Mouse (Mus musculus) MEL (cell line): ENCODE measurements around the gene Pecam1. TPM values are rescaled to one million over a fixed set of nuclear protein-coding genes. Genes with fewer than 3 reads are reported as not detected.

Source experiments
- DNase-seq: peaks from one replicate; pipeline ENCODE4 v3.0.0; 2011; ENCODE audit warnings: low read depth, low spot score
- H3K27ac ChIP-seq: 2 replicates; pipeline ENCODE4 v1.5.1; 2012; ENCODE audit warnings: low read depth, mild to moderate bottlenecking, control low read depth, low read length, moderate library complexity; ENCODE audit not compliant: control insufficient read depth
- H3K27me3 ChIP-seq, 2 experiments: fragments of 150-350 bp in 1 of 2; sonication (generic) in 1 of 2; 2 replicates each; pipeline ENCODE4 v1.6.1; 2012; ENCODE audit warnings: low read length in 2 of 2, mild to moderate bottlenecking in 2 of 2, improper control_type of control experiment in 1 of 2, moderate library complexity in 1 of 2; ENCODE audit not compliant: insufficient read depth in 2 of 2, control insufficient read depth in 1 of 2
- H3K36me3 ChIP-seq, 2 experiments: 2 replicates each; pipeline ENCODE4 v1.6.1; 2012 to 2014; ENCODE audit warnings: low read length in 2 of 2, improper control_type of control experiment in 1 of 2, inconsistent platforms in 1 of 2, mild to moderate bottlenecking in 1 of 2; ENCODE audit not compliant: insufficient read depth in 2 of 2, control insufficient read depth in 1 of 2
- H3K4me1 ChIP-seq, 2 experiments: fragments of 150-350 bp in 1 of 2; sonication (generic) in 1 of 2; 2 replicates each; pipeline ENCODE4 v1.6.1; 2012; ENCODE audit warnings: low read length in 2 of 2, improper control_type of control experiment in 1 of 2, mild to moderate bottlenecking in 1 of 2; ENCODE audit not compliant: insufficient read depth in 2 of 2, control insufficient read depth in 1 of 2
- H3K4me3 ChIP-seq, 2 experiments: fragments of 150-350 bp in 1 of 2; sonication (generic) in 1 of 2; 2 replicates each; pipeline ENCODE4 v1.5.1; 2012; ENCODE audit warnings: low read depth in 2 of 2, low read length in 2 of 2, mild to moderate bottlenecking in 2 of 2, moderate library complexity in 2 of 2, control low read depth in 1 of 2, improper control_type of control experiment in 1 of 2; ENCODE audit not compliant: control insufficient read depth in 1 of 2, insufficient read depth in 1 of 2
- H3K79me2 ChIP-seq: 2 replicates; pipeline ENCODE4 v1.6.1; 2012; ENCODE audit warnings: mild to moderate bottlenecking, low read length, moderate library complexity; ENCODE audit not compliant: control insufficient read depth, poor library complexity, insufficient read depth
- H3K9ac ChIP-seq: 2 replicates; pipeline ENCODE4 v1.6.1; 2012; ENCODE audit warnings: low read depth, mild to moderate bottlenecking, control low read depth, low read length, moderate library complexity; ENCODE audit not compliant: control insufficient read depth, poor library complexity, severe bottlenecking
- H3K9me3 ChIP-seq: fragments of 150-350 bp; sonication (generic); replicated peaks from 2 replicates; pipeline ENCODE4 v1.6.1; 2012; ENCODE audit warnings: mild to moderate bottlenecking, low read length, improper control_type of control experiment, moderate library complexity; ENCODE audit not compliant: insufficient read depth
- CHD1 ChIP-seq: IDR thresholded peaks from 2 replicates; pipeline ENCODE4 v1.6.1; 2012; ENCODE audit warnings: low read depth, mild to moderate bottlenecking, inconsistent platforms, low read length, improper control_type of control experiment
- CTCF ChIP-seq, 3 experiments: IDR thresholded peaks in 2 of 3; conservative IDR thresholded peaks in 1 of 3; 2 replicates each; pipeline ENCODE4 v1.5.1; 2011 to 2012; ENCODE audit warnings: low read length in 3 of 3, low read depth in 2 of 3, mild to moderate bottlenecking in 2 of 3, improper control_type of control experiment in 1 of 3, inconsistent platforms in 1 of 3, mixed read lengths in 1 of 3, moderate library complexity in 1 of 3; ENCODE audit not compliant: control insufficient read depth in 1 of 3, insufficient read depth in 1 of 3, poor library complexity in 1 of 3, severe bottlenecking in 1 of 3
- EP300 ChIP-seq, 2 experiments: IDR thresholded peaks; 2 replicates each; pipeline ENCODE4 v1.6.1; 2011; ENCODE audit warnings: improper control_type of control experiment in 2 of 2, low read length in 2 of 2, low read depth in 1 of 2, mild to moderate bottlenecking in 1 of 2
- GABPA ChIP-seq: IDR thresholded peaks from 2 replicates; pipeline ENCODE4 v1.6.1; 2012; ENCODE audit warnings: low read depth, mild to moderate bottlenecking, inconsistent platforms, low read length, improper control_type of control experiment, moderate library complexity
- GATA1 ChIP-seq: IDR thresholded peaks from 2 replicates; pipeline ENCODE4 v1.6.1; 2011; ENCODE audit warnings: low read depth, low read length, improper control_type of control experiment
- JUND ChIP-seq: IDR thresholded peaks from 2 replicates; pipeline ENCODE4 v1.6.1; 2011; ENCODE audit warnings: low read depth, mild to moderate bottlenecking, improper control_type of control experiment, low read length
- MAFK ChIP-seq: IDR thresholded peaks from 2 replicates; pipeline ENCODE4 v1.6.1; 2011; ENCODE audit warnings: low read depth, mild to moderate bottlenecking, low read length, improper control_type of control experiment, borderline replicate concordance
- MEF2A ChIP-seq: IDR thresholded peaks from 2 replicates; pipeline ENCODE4 v1.6.1; 2014; ENCODE audit warnings: low read depth, mild to moderate bottlenecking, inconsistent platforms, low read length, improper control_type of control experiment; ENCODE audit not compliant: poor library complexity, insufficient replicate concordance, severe bottlenecking; ENCODE audit errors: extremely low read depth
- MYC ChIP-seq: IDR thresholded peaks from 2 replicates; pipeline ENCODE4 v1.6.1; 2011; ENCODE audit warnings: low read depth, mild to moderate bottlenecking, low read length, improper control_type of control experiment, moderate library complexity
- NELFE ChIP-seq: IDR thresholded peaks from 2 replicates; pipeline ENCODE4 v1.6.1; 2011; ENCODE audit warnings: low read depth, low read length, improper control_type of control experiment
- RAD21 ChIP-seq: IDR thresholded peaks from 2 replicates; pipeline ENCODE4 v1.6.1; 2011; ENCODE audit warnings: mild to moderate bottlenecking, low read depth, low read length, improper control_type of control experiment
- SIN3A ChIP-seq: IDR thresholded peaks from 2 replicates; pipeline ENCODE4 v1.6.1; 2012; ENCODE audit warnings: low read length, improper control_type of control experiment, inconsistent platforms
- TAL1 ChIP-seq: IDR thresholded peaks from 2 replicates; pipeline ENCODE4 v1.6.1; 2012; ENCODE audit warnings: mild to moderate bottlenecking, inconsistent platforms, low read length, moderate library complexity, mixed read lengths
- TBP ChIP-seq: IDR thresholded peaks from 2 replicates; pipeline ENCODE4 v1.8.0; 2011; ENCODE audit warnings: low read depth, low read length, improper control_type of control experiment
- TCF12 ChIP-seq: IDR thresholded peaks from 2 replicates; pipeline ENCODE4 v1.6.1; 2014; ENCODE audit warnings: low read depth, mild to moderate bottlenecking, inconsistent platforms, low read length, improper control_type of control experiment, moderate library complexity
- ZKSCAN1 ChIP-seq: IDR thresholded peaks from 2 replicates; pipeline ENCODE4 v1.6.1; 2012; ENCODE audit warnings: low read depth, mild to moderate bottlenecking, inconsistent platforms, low read length, improper control_type of control experiment, moderate library complexity
- ZMIZ1 ChIP-seq: IDR thresholded peaks from 2 replicates; pipeline ENCODE4 v1.6.1; 2012; ENCODE audit warnings: low read depth, mild to moderate bottlenecking, inconsistent platforms, low read length, improper control_type of control experiment, moderate library complexity
- polyA plus RNA-seq, 2 experiments: library from polyadenylated mRNA; stranded (reverse) in 1 of 2; unstranded in 1 of 2; fragments of >175 nt in 1 of 2; fragments of >200 nt in 1 of 2; gene quantifications; 2 replicates each; pipeline versions ENCODE4 v1.2.1 to v1.2.4; 2012; ENCODE audit warnings: low replicate concordance in 2 of 2, low read depth in 1 of 2; ENCODE audit not compliant: insufficient read length in 2 of 2, insufficient read depth in 1 of 2, missing spikeins in 1 of 2
- total RNA-seq: library from RNA; depleted of rRNA; stranded (reverse); fragments of 300-350 nt; gene quantifications from 2 replicates; pipeline ENCODE4 v1.2.3, GENCODE M21; 2012

Gene Pecam1
- total and polyA plus RNA-seq, 3 experiments, result 0.12 to 0.14 TPM; not detected in 1

GRCm38 (mm10) chr11:106736614-106737013 is 13.8 kb downstream of the Pecam1 start:
- H3K27ac ChIP-seq, result no peak overlapping the region
- DNase-seq, result no peak
- no peaks in the 10 kb centered on the region for H3K4me1 ChIP-seq
- no peak for TF ChIP-seq CTCF (IDR thresholded peaks at IDR 0.05 in 2 of 3, conservative IDR thresholded peaks at IDR 0.05 in 1 of 3; ENCODE audit: control insufficient read depth in 1 of 3, insufficient read depth in 1 of 3, low read depth in 2 of 3, low read length in 3 of 3, poor library complexity in 1 of 3, severe bottlenecking in 1 of 3)
- TF ChIP-seq ZMIZ1, result no peak
- TF ChIP-seq RAD21, result no peak
- no peak for TF ChIP-seq ZKSCAN1
- no peak for TF ChIP-seq NELFE
- no peak for TF ChIP-seq GABPA
- TF ChIP-seq TCF12, result no peak
- TF ChIP-seq MYC, result no peak
- no peak for TF ChIP-seq TBP
- TF ChIP-seq MAFK, result no peak
- TF ChIP-seq CHD1, result no peak
- no peak for TF ChIP-seq TAL1
- TF ChIP-seq JUND, result no peak
- H3K27me3 ChIP-seq, result no peaks in the 10 kb centered on the region; a peak in 1 of 4 replicates
- no peaks in the 10 kb centered on the region for H3K79me2 ChIP-seq
- H3K4me3 ChIP-seq, result no peak overlapping the region
- no peaks in the 10 kb centered on the region for H3K9me3 ChIP-seq
- no peak overlapping the region for H3K9ac ChIP-seq
- no peaks in the 10 kb centered on the region for H3K36me3 ChIP-seq

GRCm38 (mm10) chr11:106730714-106731113 is 19.7 kb downstream of the Pecam1 start:
- Histone ChIP-seq H3K9ac (no peak overlapping the region), H3K27ac (no peak overlapping the region), H3K4me1 (peaks cover 25 to 40% of the 10 kb centered on the region in 2 experiments), H3K27me3 (no peaks in the 10 kb centered on the region), H3K4me3 (no peak overlapping the region), H3K36me3 (peaks cover 0 to 34% of the 10 kb centered on the region in 2 experiments; a peak in 2 of 4 replicates), H3K9me3 (no peaks in the 10 kb centered on the region), H3K79me2 (no peaks in the 10 kb centered on the region)
- TF ChIP-seq GATA1, result peak; percentile 66
- TF ChIP-seq MEF2A, result peak; percentile 84
- no peak for TF ChIP-seq SIN3A
- TF ChIP-seq TCF12, result 0 out of 2 replicates have a peak, but pooled peaks have one; percentile 28
- peak in 1 of 2 experiments; percentile 29; a peak in 1 of 4 replicates for TF ChIP-seq EP300 (IDR thresholded peaks at IDR 0.05; ENCODE audit: low read depth in 1 of 2, low read length in 2 of 2)
- DNase-seq, result peak; percentile 31
